Mouse (Mus musculus) cerebellum, adult 11 months (tissue): ENCODE results near the gene Bahcc1.

Source experiments
- DNase-seq: peaks from one replicate; pipeline ENCODE4 v3.0.0; 2022

The Bahcc1 gene

DNA sequence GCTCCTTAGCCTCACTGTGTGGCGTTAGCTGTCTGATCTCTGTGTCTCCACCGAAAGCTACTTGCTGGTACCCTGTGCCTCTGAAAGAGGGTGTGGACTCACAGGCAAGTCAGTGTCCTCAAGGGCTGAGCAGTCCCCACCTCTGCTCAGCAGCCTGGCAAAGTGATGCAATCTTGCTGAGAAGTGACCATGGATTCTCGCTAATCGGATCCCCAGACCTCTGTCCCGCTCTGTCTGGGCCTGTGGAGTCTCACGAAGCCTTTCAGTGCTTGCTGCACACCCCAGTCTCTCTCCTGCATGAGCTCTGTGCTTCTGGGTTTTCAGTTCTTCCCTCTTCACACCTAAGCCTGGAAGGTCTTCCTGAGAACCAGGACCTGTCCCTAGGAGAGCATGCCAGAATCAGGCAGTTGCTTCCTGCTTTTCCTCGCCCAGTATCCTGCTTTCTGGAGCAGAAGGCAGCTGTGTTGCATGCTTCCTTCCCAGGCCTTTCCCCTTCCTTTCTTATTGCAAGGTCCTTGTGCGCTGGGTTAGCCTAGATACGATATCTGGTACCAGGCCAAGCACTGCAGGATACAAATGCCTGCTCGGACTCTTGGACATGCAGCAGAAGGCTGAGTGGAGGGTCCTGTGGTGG is 15.5 kb downstream of the Bahcc1 start:
- no peak for DNase-seq

DNA sequence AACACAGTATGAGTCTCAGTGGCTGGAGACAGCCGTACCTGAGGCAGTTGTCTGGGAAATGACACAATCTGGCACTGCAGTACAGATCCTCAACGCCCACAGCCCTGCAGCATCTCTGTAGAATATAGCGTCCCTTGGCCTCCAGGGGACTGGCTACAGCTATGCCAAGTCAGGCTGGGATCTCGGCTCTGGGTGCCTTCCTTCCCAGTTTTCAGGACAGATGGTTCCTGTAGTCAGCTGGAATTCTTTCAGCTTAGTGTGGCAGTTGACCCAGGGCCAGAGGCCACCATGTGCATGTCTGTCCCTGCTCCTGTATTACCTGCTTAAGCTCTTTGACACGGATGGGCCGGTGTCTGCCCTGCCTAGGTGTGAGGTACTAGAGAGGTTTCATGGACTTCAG is 16.2 kb downstream of the Bahcc1 start:
- no peak for DNase-seq

DNA sequence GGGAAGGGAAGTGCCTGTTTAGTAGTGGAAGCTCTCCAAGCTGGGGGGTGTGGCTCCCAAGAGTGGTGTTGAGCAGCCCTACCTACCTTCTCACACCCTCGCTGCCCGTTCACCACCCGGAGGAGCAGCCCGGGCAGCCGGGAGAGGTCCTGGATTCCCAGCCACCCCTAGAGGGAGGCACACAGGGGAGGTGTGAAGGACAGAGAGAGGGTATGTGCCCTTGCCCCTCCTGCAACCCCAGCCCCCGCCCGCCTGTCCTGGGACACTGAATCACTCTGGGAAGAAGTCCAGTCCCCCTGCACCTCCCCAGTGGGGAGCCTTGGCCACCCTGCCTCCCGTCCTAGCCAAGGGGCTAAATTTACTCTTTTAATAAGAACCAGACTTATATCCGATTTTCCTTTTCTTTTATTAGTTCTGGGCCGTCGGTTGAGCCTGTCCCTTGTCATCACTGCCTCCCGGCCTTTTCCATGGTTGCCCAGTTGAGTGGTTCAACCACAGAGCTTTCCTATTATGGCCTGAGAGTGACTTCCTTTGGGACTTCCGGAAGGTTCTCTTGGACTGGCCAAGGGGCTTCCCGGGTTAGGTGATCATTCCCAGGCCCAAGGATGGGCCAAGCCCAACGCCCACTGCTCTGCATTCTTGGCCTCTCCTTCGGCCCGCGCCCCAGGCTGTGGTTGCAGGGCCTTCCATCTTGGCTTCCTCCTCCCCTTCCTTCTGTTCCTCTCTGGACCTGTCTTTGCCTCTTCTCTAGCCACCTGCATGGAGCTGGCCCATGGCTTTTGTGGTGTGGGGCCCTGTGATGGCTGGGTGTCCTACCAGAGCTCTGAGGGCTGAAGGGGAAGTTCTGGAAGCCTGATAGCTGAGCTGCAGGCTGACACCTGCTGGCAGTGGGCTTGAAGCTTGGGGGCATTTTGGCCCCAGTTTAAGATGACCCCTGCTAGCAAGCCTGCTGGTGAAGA is 18.5 kb downstream of the Bahcc1 start:
- no peak for DNase-seq

DNA sequence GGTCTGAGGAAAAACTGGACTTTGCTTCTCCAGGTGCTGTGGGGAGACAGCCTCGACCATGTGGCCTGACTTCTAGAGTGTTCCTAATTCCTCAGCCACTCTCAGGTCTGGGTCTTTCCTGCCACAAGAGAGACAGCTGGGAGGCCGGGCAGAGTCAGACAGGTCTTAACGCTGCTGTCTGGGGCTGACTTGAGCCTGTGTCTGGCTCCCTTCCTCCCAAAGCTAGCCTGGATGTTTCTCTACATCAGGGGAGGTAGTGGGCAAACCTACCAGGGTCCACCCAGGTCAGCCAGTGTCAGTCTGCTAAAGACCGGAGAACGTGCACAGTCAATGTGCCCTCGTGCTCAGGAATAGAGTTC is 19.2 kb downstream of the Bahcc1 start:
- DNase-seq: no peak

DNA sequence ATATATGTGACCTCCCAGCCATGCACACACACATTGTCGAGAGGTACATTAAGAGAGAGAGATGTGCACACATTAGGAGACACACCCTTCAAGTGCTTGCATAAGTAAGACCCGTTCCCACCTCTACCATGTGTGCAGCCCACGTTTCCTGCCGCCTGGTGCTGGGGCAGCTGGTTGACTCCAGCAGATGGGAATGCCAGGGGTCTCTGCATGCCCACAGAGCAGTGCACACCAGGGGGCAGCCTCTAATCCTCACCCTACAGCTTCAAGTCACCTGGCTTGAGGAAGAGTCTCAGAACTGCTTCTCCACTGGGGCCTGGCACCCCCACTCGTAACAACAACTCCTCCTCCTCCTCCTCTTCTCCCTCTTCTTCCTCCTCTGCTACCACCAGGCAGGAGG is 19.7 kb downstream of the Bahcc1 start:
- no peak for DNase-seq

DNA sequence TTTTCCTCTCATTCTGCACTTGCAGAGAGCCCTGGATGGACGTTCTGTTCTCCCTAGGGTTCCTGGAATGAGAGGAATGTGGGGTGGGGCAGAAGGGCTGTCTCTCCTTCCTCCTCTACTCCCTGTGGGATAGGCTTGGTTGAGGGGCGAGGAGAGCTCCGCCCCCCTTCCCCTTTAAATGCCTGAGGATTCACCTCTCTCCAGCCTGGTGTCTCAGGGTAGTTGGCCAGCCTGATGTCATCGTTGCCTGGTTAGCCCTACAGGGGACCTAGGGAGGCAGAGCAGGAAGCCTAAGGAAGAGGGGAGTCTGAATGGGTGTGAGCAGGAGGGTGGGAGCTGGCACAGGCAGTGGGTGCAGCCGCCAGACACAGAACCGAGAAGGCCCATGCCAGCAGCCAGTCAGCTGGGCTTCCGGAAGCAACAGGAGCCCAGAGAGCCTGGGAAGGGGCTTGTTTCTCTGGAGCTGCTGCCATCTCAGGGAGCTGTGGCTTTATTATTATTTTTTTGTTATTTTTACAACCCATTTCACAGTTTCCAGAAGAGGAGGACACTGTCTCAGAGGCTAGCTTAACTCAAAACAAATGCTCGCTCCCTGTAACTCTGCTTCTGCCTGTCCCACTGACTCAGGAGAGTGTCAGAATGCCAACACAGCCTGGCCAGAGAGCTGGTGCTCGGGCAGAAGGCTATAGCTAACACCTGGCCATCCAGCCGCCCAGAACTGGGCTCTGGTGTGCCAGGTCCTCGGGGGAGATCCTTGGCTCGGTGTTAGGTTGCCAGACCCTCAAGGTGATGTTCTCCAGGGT is 20.3 kb downstream of the Bahcc1 start:
- DNase-seq: no peak

DNA sequence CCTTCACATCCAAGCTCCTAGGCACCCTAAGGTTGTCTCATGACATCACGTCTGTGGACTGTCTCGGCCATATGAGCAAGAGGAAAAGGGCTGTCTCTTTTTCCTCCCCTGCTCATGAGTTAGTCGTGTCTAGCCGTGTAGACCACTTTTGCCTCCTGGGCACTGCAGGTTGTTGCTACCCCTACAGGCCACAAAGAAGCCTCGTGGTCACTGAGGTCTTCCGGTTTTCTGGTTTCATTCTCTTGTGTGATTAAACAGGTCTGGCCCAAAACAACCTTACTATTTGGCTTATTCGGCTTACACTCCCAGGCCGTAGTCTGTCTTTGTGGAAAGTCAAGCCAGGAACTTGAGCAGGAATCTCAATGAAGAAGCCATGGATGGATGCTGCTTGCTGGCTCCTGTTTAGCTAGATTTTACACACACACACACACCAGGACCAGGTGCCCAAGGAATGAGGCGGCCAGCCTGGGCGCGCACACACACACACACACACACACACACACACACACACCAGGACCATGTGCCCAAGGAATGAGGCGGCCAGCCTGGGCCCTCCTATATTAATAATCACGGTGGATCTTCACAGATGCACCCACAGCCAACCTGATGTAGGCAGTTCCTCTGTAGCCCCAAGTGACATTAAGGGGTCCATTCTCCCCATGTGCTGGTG is 21.0 kb downstream of the Bahcc1 start:
- no peak for DNase-seq

DNA sequence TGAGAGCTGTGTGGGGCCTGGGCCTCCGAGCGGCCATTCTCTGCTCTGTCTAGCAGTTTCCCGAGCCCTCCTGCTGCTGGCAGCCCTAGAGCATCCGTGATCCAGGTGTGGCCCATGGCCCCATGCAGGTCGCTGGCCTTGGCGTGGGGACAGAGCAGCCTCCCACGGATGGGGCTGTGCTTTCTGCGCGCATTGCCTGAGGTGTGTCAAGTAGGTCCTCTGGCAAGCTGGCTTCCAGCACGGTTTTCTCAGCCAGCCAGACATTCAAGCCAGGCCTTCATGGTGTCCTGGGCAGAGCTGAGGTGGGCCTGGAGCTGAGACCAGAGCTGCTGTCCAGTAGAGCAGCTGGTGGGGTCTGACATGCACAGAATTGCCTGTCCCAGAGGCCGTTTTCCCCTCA is 21.7 kb downstream of the Bahcc1 start:
- DNase-seq: no peak

DNA sequence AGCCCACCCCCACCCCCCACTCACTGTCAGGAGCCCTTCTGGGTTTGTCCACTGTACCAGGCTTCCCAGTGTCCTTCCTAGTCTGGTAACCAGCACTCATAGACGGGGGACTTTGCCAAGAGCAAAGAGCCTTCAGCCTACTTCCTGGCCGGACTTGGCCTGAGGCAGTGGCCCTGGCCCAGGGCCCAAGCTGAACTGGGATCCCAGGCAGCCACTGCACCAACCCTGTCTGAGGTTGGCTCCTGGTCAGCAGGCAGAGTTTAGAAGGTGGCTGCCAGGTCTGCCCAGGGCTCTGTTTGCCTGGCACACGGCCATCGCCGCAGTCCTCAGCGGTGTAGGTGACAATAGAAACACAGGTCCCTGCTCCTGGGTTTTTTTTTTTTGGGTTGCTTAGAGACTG is 22.3 kb downstream of the Bahcc1 start:
- peak; percentile 89 for DNase-seq

DNA sequence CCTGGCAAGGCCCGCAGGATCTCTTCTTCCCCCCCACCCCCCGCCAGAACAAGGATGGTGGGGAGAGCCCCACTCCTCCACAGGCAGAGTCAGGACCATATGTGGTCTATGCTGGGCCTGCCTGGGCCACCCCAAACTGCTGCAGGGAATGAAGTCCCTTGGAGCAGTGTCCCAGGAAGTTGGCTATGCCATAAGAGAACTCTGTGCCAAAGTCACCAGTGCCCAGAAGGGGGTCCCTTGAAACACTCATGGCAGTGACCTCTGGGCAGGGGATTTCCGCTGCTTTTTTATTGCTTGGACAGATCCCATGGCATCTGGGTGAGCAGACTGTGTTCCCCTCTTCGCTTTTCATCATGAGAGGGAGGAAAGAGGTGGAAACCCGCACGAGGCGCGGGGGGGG is 22.8 kb downstream of the Bahcc1 start:
- no peak for DNase-seq

DNA sequence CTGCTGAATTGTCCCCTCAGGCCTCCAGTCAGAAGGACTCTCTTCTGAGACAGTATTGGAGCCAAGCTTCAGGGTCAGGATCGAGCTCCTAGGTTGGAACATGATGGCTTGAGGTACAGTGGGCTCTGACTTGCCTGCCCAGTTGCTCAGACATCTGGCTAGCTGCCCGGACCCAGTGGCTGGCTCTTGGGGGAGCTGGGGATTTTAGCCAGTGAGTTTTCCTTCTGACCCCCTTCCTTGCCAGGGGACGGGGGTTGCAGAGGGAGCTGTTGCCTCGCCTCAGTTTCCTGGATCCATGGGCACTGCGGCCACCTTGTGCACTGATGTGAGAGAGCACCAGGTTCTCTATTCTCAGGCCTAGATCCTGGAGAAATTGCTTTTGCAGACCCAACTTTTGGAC is 23.4 kb downstream of the Bahcc1 start:
- no peak for DNase-seq

DNA sequence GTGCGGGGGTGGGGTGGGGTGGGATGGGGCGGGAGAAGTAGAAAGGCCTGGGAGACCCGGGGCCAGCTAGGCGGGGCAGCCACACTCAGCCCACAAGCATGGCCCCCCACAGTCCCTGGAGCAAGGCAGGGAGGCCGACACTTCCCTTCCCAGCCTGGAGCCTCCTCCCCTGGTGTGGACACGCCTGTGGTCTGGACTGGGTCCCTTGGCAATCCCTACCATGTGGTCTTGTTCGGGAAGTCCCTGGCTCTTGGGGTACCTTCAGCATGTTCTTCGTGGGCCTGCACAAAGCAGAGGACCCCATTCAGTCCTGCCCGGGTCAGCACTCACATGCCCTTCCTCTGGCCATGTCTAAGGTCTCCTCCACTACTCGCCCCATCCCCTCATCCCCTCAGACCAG is 23.8 kb downstream of the Bahcc1 start:
- no peak for DNase-seq

DNA sequence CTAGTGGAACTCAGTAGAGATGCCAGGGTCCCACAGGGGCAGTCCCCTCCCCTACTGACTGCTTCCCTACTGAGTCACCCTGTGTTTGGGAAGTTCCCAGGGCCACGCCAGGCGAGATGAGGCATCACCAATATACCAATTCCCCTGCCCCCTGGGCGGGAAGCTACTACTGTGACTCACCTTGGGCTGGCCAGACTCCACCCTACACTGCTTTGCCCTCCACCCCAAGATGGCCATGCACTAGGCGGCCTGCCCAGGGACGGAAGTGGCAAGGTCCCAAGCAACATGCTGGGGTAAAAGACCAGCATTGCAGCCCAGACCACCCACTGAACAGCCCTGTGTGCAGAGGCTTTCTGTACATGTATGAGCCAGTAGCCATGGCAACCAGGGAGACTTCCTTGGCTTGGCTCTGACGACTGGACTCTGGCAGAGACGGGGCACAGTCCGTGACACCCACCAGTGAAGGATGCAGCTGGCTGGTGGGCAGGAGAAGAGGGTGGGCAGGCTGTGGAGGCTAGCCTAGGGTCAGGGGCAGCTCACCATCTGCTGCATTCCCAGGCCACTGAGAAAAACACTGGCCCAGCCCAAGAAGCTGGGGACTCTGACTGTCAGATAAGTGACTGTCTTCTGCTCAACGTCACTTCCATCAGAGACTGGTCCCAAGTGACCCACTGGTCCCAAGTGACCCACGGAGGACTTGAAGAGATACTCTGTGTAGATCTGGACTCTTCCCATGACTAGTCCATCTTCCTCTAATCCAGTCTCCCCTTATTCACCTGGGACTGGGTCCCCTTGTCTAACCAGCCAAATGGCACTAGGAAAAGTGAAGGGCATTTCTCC is 24.5 kb downstream of the Bahcc1 start:
- no peak for DNase-seq

DNA sequence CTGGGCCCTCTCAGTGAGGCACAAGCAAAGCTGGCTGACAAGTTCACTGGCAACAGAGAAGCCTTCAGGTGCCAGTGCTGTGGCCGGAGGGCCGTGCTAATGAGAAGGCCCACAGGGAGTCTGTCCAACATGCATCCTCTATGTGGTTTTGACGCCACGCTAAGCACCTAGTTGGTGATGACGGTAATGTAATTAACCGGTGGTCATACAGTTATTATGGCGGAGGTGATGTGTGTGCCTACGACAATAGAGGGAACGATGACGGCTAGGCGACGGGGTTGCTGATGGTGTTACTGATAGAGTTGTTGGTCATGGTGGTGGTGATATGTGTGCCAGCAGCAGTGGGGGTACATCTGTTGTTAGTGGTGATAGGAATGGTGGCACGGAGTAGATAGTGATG is 25.2 kb downstream of the Bahcc1 start:
- no peak for DNase-seq

DNA sequence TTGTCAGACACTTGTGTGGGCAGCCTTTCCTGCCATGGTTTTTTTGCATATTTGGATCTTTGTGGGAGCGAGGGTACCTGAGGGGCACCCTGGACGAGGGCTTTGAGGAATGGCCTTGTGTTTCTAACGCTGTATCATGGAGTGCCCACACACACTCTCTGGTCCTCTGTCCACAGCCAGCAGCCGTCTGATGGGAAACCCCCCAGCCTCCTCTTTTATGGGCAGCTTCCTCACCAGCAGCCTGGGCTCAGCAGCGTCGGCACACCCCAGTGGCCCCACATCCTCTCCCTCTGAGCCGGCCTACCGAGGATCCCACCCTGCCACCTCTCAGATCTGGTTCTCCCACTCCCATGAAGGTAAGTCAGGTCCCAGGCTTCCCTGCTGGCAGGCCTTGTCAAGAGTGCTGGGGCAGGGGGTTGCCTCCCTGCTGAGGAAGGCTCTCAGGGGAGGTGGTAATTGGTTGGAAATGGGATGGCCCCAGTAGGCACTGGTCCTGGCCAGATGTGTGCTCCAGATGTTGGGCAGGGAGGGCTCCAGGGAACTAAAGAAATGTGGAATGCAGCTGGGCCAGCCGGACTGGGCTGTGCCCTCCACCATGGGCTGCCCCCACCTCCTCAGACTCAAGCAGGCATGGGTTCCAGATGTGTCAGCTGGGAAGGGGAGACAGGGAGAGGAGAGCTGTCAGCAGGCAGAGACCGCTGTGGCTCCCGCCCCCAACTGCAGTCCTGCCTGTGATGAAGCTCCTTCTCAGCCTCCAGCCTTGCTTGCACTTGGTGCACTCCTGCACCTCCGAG is 26.3 kb downstream of the Bahcc1 start:
- no peak for DNase-seq

DNA sequence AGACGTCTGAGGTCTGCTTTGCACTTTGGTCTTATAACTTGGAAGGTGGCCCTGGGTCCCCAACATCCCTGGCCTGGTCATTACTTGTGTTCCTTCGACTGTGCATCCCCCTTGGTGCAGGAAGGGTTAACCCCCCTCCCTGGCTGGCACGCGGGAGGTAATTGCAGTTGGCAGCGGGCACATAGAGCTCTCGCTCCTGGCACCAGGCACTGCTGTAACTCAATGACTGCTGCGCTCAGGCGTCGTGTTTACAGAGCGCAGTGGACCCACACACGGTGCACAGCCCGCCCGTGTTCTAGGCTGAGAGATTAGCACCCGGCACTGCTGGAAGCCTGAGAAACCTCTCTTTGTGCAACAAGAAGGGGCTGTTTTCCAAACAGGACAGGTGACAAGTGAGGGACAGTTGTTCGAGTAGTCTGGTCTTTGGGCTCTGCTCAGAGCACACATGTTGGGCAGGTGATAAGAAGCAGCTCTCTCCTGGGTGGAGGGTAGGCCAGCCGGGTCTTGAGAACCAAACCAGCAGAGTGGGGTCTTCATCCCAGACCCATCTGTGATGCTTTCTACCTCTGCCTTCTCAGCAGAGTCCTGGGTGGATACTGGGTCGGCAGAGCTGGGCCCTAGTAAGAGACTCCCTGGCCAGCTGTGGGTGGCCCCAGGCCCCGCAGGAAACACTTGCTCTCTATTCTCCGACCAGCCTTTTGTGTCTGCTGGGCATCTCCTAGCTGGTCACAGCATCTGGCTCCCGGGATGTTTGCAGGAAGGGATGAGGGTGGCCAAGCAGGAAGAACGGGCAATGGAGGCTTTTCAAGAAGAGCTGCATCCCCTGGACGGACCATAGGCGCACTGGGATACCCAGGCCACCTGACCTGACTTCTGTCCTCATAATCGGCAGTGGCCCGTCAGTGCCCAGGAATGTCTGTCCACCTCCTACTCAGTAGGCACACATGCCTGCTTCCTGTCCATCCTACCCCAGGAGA is 27.3 kb downstream of the Bahcc1 start:
- DNase-seq: no peak

DNA sequence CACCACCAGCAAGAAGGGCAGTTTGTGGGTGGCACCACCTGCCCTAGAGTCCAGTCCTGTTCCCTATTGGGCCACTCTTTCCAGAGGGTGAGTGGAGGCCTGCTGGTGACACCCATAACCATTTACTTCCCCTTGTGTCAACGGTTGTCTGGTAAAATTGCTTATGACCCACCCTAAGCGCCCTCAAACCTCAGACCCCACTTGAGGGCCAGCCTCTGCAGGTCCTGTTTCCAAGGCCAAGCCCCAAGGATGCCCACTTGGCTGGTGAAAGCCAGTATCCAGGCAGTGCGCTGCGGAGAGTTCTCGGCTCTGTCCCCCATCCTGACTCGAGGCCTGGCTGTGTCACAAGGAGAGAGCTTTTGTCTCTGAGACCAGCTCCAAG is 28.0 kb downstream of the Bahcc1 start:
- DNase-seq: no peak

DNA sequence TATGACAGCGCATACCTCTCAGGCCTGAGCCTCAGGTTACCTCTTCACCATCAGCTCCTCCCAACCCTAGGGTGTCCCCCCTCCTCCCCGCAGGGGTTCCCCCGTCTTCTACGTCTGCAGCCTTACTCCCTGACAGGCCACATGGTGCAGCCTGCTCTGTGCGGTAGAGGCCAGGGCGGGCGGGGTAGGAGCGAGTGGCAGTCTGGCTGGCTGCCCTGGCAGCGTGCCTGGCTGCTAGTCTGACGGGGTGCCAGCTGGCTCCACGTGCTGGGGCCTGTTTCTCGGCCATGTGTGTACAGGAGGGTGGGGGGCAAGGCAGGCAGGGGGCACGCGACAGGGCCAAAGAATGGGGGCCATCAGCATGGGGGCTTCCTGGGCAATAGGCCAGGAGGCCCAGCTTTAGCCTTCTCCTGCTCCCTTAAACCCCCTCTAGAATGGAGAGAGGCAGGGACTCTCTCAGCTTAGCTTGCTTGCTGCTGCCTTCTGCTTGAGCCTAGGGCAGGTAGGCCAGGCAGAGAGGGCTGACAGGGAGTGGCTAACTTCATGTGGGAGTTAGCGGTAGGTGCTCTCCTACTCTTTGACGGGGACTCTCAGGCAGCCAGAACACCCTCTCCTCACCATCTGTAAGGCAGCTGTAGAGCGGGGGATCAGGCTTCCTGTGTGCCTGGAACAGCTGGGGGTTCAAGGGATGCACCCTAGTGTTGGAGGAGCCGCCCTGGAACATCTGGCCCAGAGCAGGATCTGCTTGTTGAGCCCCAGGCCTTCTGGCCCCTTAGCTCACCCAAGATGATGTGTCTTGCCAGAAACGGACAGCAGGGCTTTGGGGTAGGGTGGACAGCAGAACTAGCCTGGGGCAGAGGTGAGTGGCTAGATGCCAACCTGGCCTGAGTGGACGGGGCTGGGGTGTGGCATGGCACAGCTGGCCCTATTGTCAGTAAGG is 28.9 kb downstream of the Bahcc1 start:
- peak; percentile 99 for DNase-seq

DNA sequence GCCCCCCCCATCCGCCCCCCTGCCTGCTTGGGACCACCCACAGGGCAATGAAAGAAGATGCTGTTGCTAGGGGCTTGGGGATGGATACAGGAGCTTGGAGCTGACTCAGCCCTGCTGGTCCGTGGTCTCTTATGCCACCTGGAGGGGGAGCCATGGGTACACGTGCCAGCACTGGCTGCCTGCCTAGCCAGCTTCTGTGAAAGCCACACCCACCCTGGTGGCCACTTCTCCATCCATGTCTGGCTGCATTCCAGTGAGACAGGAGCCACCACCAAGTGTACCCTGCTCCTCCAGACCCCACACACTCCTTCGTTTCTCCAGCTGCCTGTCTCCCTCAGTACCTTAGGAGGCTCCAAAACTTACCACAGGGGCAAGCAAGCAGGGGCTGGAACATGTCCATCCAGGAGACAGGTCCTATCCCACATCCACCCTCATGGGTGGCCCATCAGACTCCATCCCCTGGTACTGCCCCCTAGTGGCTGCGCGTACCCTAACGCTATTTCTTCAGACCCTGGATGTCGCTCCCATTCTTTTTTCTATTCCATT is 29.7 kb downstream of the Bahcc1 start:
- DNase-seq: peak; percentile 72
